Mouse (Mus musculus) urinary bladder, postnatal 0 days (tissue): ENCODE data around the gene Lemd1. TPM values are rescaled to one million over a fixed set of nuclear protein-coding genes. Genes with fewer than 3 reads are reported as not detected.

Source experiments
- microRNA counts: library from miRNA; unstranded; fragments of <30 nt; microRNA quantifications from one replicate; lab custom pipeline; 2016
- microRNA-seq: library from miRNA; unstranded; fragments of <30 nt; microRNA quantifications from one replicate; pipeline ENCODE4, GENCODE M21; 2016
- polyA plus RNA-seq: library from polyadenylated mRNA; unstranded; fragments of >200 nt; fragmentation: Nextera tagmentation; extraction: Ambion mirVana; gene quantifications from 2 replicates; pipeline ENCODE4 v1.2.1, GENCODE M21; 2015

Lemd1 gene
- not detected in 2 replicates for polyA plus RNA-seq

DNA sequence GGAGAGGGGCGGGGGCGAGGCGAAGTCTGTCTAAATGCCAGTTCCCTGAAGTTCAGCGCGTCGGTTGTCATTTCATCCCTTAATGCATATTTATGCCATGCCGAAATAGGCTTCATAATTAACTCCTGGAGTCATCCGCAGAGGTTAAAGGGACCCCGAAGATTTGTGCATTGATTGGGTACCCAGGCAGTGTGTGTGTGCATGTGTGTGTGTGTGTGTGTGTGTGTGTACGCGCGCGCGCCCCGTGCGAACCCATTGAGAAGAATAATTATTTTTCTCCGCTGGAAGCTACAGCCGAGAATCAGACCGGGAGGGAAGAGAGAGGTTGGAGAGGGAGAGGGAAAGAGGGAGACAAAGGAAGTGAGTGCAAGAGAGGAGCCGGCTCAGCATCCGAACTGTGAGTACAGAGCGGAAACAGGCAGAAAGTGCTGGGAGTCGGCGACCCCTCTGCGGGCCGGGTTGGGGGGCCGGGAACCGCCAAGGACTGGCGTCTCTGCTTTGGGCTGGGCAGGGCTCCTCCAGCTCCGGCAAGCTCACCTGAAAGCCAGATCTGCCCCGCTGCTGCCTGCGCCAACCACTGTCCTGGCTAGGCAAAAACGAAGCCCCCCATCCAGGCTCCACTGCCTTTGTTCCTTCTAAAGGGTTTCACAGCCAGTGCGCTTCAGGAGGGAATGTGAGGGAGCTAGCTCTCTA lies at the start of gene Lemd1, which contains the start of gene AC124108.1:
Gene Lemd1 (plus strand): TSS at position 339 of the 693 bp plus-strand sequence.
Gene AC124108.1 (plus strand): TSS at position 365 of the 693 bp plus-strand sequence.

GRCm38 (mm10) chr1:132229667-132230066 lies 38.4 kb downstream of the Lemd1 start, which contains the start of gene Gm10188:
Gm10188 (minus strand) TSS chr1:132229767.

GRCm38 (mm10) chr1:132298425-132298800 lies 107.2 kb downstream of the Lemd1 start, which contains the start of gene Klhdc8a:
Klhdc8a (plus strand) TSS chr1:132298626.

MicroRNAs within 50 kb of the gene (microRNA counts, 519-probe panel; counts per million panel counts)
- microRNA mmu-miR-135b (lab: Ali Mortazavi, UCI) = not detected

Small RNA genes lying within 50 kb of the gene (microRNA-seq; reads per million reads assigned to microRNA genes)
- gene Mir135b = 29.4 reads per million, percentile 32 among the genes with 10 or more reads in this experiment

Other genes starting within 250 kb of the Lemd1 start
- 1.3 and 1.6 TPM in 2 replicates for gene Slc45a3, start 228.5 kb upstream of the Lemd1 start, polyA plus RNA-seq
- 14.4 and 16.5 TPM in 2 replicates for gene Elk4, start 183.8 kb upstream of the Lemd1 start, polyA plus RNA-seq
- gene Mfsd4a, start 123.4 kb upstream of the Lemd1 start, polyA plus RNA-seq = 44.0 and 47.6 TPM in 2 replicates
- 2.0 and 2.6 TPM in 2 replicates for gene Cdk18, start 51.7 kb upstream of the Lemd1 start, polyA plus RNA-seq
- not detected in 2 replicates for gene AC124108.1, start within 50 bp of the Lemd1 start, polyA plus RNA-seq
- gene Gm10188, start 38.3 kb downstream of the Lemd1 start, polyA plus RNA-seq = not detected in 2 replicates
- gene Klhdc8a, start 107.2 kb downstream of the Lemd1 start, polyA plus RNA-seq = 0.29 and 0.52 TPM in 2 replicates
- 2.8 and 4.5 TPM in 2 replicates for gene Nuak2, start 124.7 kb downstream of the Lemd1 start, polyA plus RNA-seq
- gene Tmcc2, start 199.8 kb downstream of the Lemd1 start, polyA plus RNA-seq = 3.6 and 5.0 TPM in 2 replicates
- 6.4 and 6.7 TPM in 2 replicates for gene Dstyk, start 226.1 kb downstream of the Lemd1 start, polyA plus RNA-seq